Mouse (Mus musculus): ENCODE results near the gene Sf3b4. TPM values are rescaled to one million over a fixed set of nuclear protein-coding genes. Genes with fewer than 3 reads are reported as not detected.

The Sf3b4 gene
- polyA plus RNA-seq, 1 experiment from 2014 or later = 152 TPM

GRCm38 (mm10) chr3:96178902-96179301 is 6.8 kb downstream of the Sf3b4 start:
- Histone ChIP-seq H3K4me1 (replicated peaks) (peaks cover 24% of the 10 kb centered on the region), H3K4me2 (replicated peaks) (no peak overlapping the region), H3K9ac (no peak overlapping the region), H3K27ac (no peak overlapping the region), H3K4me3 (replicated peaks) (no peak overlapping the region), H3K9me3 (no peaks in the 10 kb centered on the region), H3K27me3 (replicated peaks) (no peaks in the 10 kb centered on the region), H3K36me3 (peaks cover 15% of the 10 kb centered on the region)
- 77% methylated on average over 2 of the region's 2 CpGs for WGBS
- no peak for ATAC-seq

- peaks cover 13% of the 10 kb centered on the region for H3K36me3 ChIP-seq
- H3K27me3 ChIP-seq (replicated peaks) = no peaks in the 10 kb centered on the region
- ATAC-seq = no peak
- no peak overlapping the region for H3K4me2 ChIP-seq (replicated peaks)
- H3K9me3 ChIP-seq = no peaks in the 10 kb centered on the region
- no peak overlapping the region for H3K4me3 ChIP-seq (replicated peaks)
- no peak overlapping the region for H3K27ac ChIP-seq
- 67% methylated on average over 4 of the region's 4 CpGs for WGBS
- H3K4me1 ChIP-seq (replicated peaks) = peaks cover 21% of the 10 kb centered on the region
- H3K9ac ChIP-seq = no peak overlapping the region
Measured at GRCm38 (mm10) chr3:96179531-96179930, 7.4 kb downstream of the Sf3b4 start.

DNA sequence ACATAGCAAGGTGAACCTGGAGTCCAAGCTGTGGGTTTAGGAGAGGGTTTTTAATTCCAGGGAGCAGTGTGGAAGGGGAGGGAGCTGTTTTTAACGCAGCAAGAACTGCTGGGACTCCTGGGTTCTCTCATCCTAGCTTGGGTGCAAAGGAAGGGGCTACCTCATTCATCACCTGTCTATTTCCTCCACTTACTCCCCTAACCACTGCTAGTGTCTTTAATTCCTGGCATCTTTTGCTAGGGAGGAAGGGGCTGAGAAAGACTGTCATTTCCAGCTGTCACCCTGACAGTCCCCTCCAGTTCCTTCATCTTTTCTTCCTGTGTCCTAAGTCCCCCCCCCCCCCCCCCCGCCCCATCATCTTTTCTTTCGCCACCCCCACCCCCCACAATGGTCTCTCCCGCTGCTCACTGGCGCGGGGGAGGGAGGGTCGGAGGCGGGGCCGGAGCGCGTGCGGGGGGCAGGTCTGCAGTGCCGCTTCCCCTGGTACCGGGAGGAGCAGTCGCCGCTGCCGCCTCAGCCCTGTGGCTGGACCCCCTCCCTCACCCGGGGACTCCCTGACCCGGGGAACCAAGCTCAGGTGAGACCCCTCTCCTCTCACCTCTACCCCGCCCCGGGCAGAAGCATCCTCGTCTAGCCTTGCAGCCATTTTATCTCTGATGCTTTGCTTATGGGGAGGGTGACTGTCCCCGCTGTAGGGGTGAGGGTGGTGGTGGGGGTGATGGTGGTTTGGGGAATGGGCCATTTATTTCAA is 8.8 kb downstream of the Sf3b4 start, which contains the start of gene Sv2a:
Sv2a (plus strand) TSS at position 425 of the 751 bp plus-strand sequence.
- Histone ChIP-seq H3K27me3 (replicated peaks) (no peaks in the 10 kb centered on the region), H3K9ac (peak within 1 kb of the TSS; percentile 62), H3K36me3 (peaks cover 13% of the 10 kb centered on the region), H3K9me3 (no peaks in the 10 kb centered on the region), H3K27ac (no peak within 1 kb of the TSS), H3K4me3 (replicated peaks) (peak within 1 kb of the TSS; percentile 48), H3K4me2 (replicated peaks) (peak within 1 kb of the TSS; percentile 82), H3K4me1 (replicated peaks) (peaks cover 21% of the 10 kb centered on the region)
- under 1% methylated on average over 15 of the region's 23 CpGs for WGBS
- ATAC-seq = peak; percentile 61; the same call in 1 of the 2 replicates

GRCm38 (mm10) chr3:96181510-96182381 is 9.6 kb downstream of the Sf3b4 start:
- no peaks in the 10 kb centered on the region for H3K9me3 ChIP-seq
- peak overlapping the region; percentile 82 for H3K4me2 ChIP-seq (replicated peaks)
- H3K4me1 ChIP-seq (replicated peaks) = peaks cover 21% of the 10 kb centered on the region
- ATAC-seq = peak; percentile 50; the same call in 1 of the 2 replicates
- H3K27ac ChIP-seq = no peak overlapping the region
- no peak overlapping the region; the same call in 1 of the 2 replicates for H3K9ac ChIP-seq
- peak overlapping the region; percentile 48 for H3K4me3 ChIP-seq (replicated peaks)
- no peaks in the 10 kb centered on the region for H3K27me3 ChIP-seq (replicated peaks)
- H3K36me3 ChIP-seq = peaks cover 5% of the 10 kb centered on the region
- WGBS = 37% methylated on average over 12 of the region's 12 CpGs

GRCm38 (mm10) chr3:96182382-96182776 is 10.2 kb downstream of the Sf3b4 start:
- Histone ChIP-seq H3K4me3 (replicated peaks) (no peak overlapping the region), H3K9ac (no peak overlapping the region), H3K27me3 (replicated peaks) (no peaks in the 10 kb centered on the region), H3K9me3 (no peaks in the 10 kb centered on the region), H3K4me2 (replicated peaks) (peak overlapping the region; percentile 82), H3K27ac (peak overlapping the region; percentile 23; the same call in 1 of the 2 replicates), H3K4me1 (replicated peaks) (peaks cover 21% of the 10 kb centered on the region), H3K36me3 (peaks cover 2% of the 10 kb centered on the region)
- WGBS = 32% methylated on average over 4 of the region's 4 CpGs
- no peak for ATAC-seq

DNA sequence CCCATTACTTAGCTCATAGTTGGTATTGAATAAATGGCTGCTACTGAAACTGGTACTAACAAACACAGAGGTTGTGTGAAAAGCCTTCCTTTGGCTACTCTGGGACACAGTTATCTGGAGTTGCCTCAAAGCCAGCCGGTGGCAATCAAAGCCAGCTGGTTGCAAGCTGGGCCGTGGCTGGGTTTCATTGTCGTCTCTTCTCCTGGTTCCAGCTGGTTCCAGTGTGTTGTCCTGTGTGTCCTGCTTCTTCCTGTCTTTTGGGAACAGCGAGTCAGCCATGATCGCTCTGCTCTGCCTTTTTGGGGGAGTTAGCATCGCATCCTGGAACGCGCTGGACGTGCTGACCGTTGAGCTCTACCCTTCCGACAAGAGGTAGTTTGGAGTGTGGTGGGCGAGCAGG is 20.8 kb downstream of the Sf3b4 start:
- Histone ChIP-seq H3K27ac (no peak overlapping the region), H3K36me3 (no peaks in the 10 kb centered on the region), H3K27me3 (replicated peaks) (no peaks in the 10 kb centered on the region), H3K4me2 (replicated peaks) (no peak overlapping the region), H3K9me3 (no peaks in the 10 kb centered on the region), H3K4me1 (replicated peaks) (peaks cover 6% of the 10 kb centered on the region), H3K4me3 (replicated peaks) (no peak overlapping the region), H3K9ac (no peak overlapping the region)
- whole genome bisulfite sequencing = 68% methylated on average over 12 of the region's 12 CpGs
- no peak for ATAC-seq

DNA sequence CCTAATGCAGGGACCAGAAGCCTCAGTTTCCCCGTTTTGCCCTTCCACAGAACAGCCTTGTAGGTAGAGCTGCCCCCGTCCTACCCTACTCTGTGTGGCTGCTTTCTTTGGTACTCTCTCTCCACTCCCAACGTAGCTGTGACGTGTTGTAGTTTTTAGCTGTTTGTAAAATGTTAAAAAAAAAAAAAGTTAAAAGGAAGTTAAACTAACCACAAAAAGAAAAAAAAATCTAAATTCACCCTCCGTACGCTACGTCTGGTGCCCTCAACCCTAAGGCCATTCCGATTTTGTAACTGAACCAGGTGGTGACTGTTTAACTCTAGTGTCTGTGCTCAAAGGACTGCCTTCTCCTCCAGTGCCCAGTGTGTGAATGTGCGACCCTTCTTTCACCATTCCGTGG is 22.8 kb downstream of the Sf3b4 start:
- Histone ChIP-seq H3K9ac (no peak overlapping the region), H3K36me3 (no peaks in the 10 kb centered on the region), H3K4me3 (replicated peaks) (no peak overlapping the region), H3K27ac (no peak overlapping the region), H3K4me2 (replicated peaks) (no peak overlapping the region), H3K4me1 (replicated peaks) (peaks cover 6% of the 10 kb centered on the region), H3K27me3 (replicated peaks) (no peaks in the 10 kb centered on the region), H3K9me3 (no peaks in the 10 kb centered on the region)
- ATAC-seq = no peak
- 88% methylated on average over 10 of the region's 10 CpGs for WGBS

- peaks cover 6% of the 10 kb centered on the region for H3K4me1 ChIP-seq (replicated peaks)
- no peak for ATAC-seq
- no peak overlapping the region for H3K9ac ChIP-seq
- no peaks in the 10 kb centered on the region for H3K36me3 ChIP-seq
- 0 out of 2 replicates have a peak overlapping the region, but pooled peaks have one; percentile 95 for H3K4me2 ChIP-seq (replicated peaks)
- no peak overlapping the region for H3K4me3 ChIP-seq (replicated peaks)
- H3K27ac ChIP-seq = no peak overlapping the region
- 91% methylated on average over 11 of the region's 11 CpGs for WGBS
- H3K27me3 ChIP-seq (replicated peaks) = no peaks in the 10 kb centered on the region
- H3K9me3 ChIP-seq = no peaks in the 10 kb centered on the region
Measured at GRCm38 (mm10) chr3:96195616-96196313, 23.6 kb downstream of the Sf3b4 start.

DNA sequence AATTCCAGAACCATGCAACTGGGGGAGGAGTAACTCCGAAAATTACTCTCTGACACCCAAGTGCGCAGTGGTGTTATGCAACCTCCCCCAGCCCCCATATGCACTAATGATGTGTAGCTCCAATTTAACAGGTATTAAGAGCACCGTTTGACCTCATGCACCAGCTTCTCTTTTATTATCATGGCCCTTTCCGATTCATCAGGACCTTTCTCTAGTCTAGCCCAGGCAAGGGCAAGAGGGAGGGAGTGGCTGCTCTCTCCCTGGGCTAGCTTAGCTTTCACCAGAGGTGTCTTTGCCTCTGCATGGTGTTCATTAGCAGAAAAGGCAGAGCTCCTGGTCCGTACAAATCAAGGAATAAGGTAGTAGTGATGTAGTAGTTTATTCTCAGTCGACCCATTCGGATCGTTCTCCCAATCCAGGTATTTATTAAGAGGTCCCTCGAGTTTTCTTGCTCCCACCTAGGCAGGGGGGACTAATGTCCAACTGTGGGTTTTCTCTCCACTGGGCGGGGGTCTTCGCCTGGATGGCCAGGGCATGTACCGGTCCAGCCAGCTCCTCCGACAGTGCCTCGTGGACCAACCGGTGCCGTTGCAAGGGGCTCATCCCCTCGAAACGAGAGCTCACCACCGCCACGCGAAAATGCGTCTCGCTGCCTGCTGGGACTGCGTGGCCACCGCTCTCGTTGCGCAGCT is 24.5 kb downstream of the Sf3b4 start:
- peak overlapping the region; percentile 90 for H3K27ac ChIP-seq
- 19% methylated on average over 27 of the region's 27 CpGs for WGBS
- no peaks in the 10 kb centered on the region for H3K9me3 ChIP-seq
- ATAC-seq = no peak; the same call in 1 of the 2 replicates
- peak overlapping the region; percentile 82 for H3K9ac ChIP-seq
- H3K36me3 ChIP-seq = no peaks in the 10 kb centered on the region
- H3K27me3 ChIP-seq (replicated peaks) = no peaks in the 10 kb centered on the region
- peak overlapping the region; percentile 95 for H3K4me2 ChIP-seq (replicated peaks)
- peaks cover 6% of the 10 kb centered on the region for H3K4me1 ChIP-seq (replicated peaks)
- peak overlapping the region; percentile 61 for H3K4me3 ChIP-seq (replicated peaks)

GRCm38 (mm10) chr3:96197129-96197749 is 25.1 kb downstream of the Sf3b4 start:
- ATAC-seq = peak; percentile 96
- peak overlapping the region; percentile 61 for H3K4me3 ChIP-seq (replicated peaks)
- peak overlapping the region; percentile 82 for H3K9ac ChIP-seq
- no peaks in the 10 kb centered on the region for H3K27me3 ChIP-seq (replicated peaks)
- no peaks in the 10 kb centered on the region for H3K36me3 ChIP-seq
- peak overlapping the region; percentile 90 for H3K27ac ChIP-seq
- peaks cover 6% of the 10 kb centered on the region for H3K4me1 ChIP-seq (replicated peaks)
- peak overlapping the region; percentile 95 for H3K4me2 ChIP-seq (replicated peaks)
- under 1% methylated on average over 50 of the region's 50 CpGs for WGBS
- H3K9me3 ChIP-seq = no peaks in the 10 kb centered on the region

DNA sequence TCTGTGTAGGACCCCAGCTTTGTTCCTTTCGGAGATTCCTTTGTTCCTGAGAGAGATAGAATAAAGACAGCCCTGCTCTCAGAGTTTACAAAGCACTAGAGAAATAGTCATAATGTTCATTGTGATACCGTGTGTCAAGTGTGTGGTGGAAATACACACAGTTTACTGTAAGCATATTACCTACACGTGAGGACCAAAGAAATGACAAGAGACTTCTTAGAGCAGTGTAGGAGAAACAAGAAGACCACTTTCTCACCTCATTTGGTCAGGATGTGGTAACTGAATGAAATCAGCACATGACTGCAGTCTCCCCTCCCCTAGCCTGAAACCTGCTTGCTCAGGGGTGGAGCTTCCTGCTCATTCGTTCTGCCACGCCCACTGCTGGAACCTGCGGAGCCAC is 26.0 kb downstream of the Sf3b4 start:
- Histone ChIP-seq H3K27me3 (replicated peaks) (no peaks in the 10 kb centered on the region), H3K27ac (peak overlapping the region; percentile 19), H3K4me3 (replicated peaks) (peak overlapping the region; percentile 61), H3K9ac (peak overlapping the region; percentile 18; the same call in 1 of the 2 replicates), H3K9me3 (no peaks in the 10 kb centered on the region), H3K36me3 (no peaks in the 10 kb centered on the region), H3K4me2 (replicated peaks) (peak overlapping the region; percentile 95), H3K4me1 (replicated peaks) (peaks cover 6% of the 10 kb centered on the region)
- 4% methylated on average over 6 of the region's 6 CpGs for WGBS
- peak; percentile 42 for ATAC-seq

Data from intestine, embryonic 15.5 days (tissue).